Mouse (Mus musculus) bone marrow, adult 2 months (tissue): ENCODE results near the gene Vsig2.

Experiments used
- CTCF ChIP-seq: fragments of 200-500 bp; IDR thresholded peaks from 2 replicates; pipeline ENCODE4 v1.5.1; 2011; ENCODE audit warnings: low read length, control low read depth; ENCODE audit not compliant: control insufficient read depth, insufficient read depth
- POLR2A ChIP-seq: fragments of 200-500 bp; IDR thresholded peaks from 2 replicates; pipeline ENCODE4 v1.6.1; 2011; ENCODE audit warnings: low read depth, mild to moderate bottlenecking, control low read depth, low read length, borderline replicate concordance; ENCODE audit not compliant: control insufficient read depth

DNA sequence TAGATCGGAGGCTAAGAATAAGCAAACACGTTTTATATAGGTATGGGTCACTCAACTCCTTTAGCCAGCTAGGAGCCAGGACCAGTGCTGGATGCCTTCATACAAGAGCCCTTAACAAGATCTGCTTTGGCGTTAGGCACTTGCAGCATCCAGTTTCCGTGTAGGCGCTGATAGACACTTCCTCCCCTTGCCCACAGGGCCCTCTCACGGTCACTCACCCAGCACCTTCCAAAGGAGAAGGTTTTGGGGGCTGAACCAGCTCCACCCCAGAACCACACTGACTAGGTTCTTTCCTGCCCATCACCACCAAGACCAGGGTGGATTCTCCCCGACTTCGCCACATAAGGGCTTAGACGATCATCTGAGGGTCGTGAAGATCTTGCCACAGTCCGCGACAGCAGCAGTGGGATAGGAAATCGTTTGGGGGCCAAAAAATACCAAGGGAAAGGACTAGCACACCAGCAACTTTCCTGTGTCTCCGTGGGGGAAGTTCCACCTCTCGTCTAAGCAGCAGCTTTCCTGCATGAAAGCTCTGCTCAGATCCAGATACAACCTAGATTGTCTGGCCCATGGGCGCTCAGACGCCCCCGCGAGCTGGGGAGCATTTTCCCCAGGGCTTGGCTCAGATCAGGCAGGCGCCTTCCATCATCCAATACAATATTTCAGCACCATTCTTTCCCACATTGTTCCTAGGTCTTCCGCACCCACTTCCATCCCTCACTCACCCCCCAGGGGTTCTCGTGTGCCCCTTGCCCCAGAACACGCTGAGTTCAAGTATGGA, 12.9 kb downstream of the Vsig2 start:
- TF ChIP-seq CTCF (no peak), POLR2A (no peak)
